Mouse (Mus musculus) monocyte, adult 5-6 weeks (primary cell): ENCODE data around the gene Pex14. TPM values are rescaled to one million over a fixed set of nuclear protein-coding genes. Genes with fewer than 3 reads are reported as not detected.

Experiments
- ATAC-seq: fragments of 153-309, 156-312 bp; replicated peaks from 2 replicates; pipeline ENCODE4 v1.8.0; 2017; ENCODE audit warnings: mild to moderate bottlenecking; ENCODE audit not compliant: low TSS enrichment, insufficient number of reproducible peaks, severe bottlenecking, poor library complexity, low FRiP score
- total RNA-seq: library from RNA; stranded (forward); fragments of 200-1000, 200-491, 200-594 nt; gene quantifications from 3 replicates; pipeline ENCODE4 v1.2.3, GENCODE M21; 2017

Pex14 gene
- total RNA-seq, 1 experiment from 2014 or later: 24.0 TPM

GRCm38 (mm10) chr4:148970742-148971141 lies 128.9 kb downstream of the Pex14 start:
- no peak for ATAC-seq

- no peak for ATAC-seq
Measured at GRCm38 (mm10) chr4:148969610-148970009, 130.1 kb downstream of the Pex14 start.

GRCm38 (mm10) chr4:148968859-148969258 lies 130.8 kb downstream of the Pex14 start:
- ATAC-seq: no peak

- ATAC-seq: no peak
Measured at GRCm38 (mm10) chr4:148966132-148966531, 133.5 kb downstream of the Pex14 start.

GRCm38 (mm10) chr4:148964541-148965310 lies 134.9 kb downstream of the Pex14 start:
- no peak for ATAC-seq

GRCm38 (mm10) chr4:148962096-148962495 lies 137.6 kb downstream of the Pex14 start:
- no peak for ATAC-seq

- no peak for ATAC-seq
Measured at GRCm38 (mm10) chr4:148961081-148961480, 138.6 kb downstream of the Pex14 start.

GRCm38 (mm10) chr4:148960011-148960410 lies 139.7 kb downstream of the Pex14 start:
- ATAC-seq: no peak

- ATAC-seq: no peak
Measured at GRCm38 (mm10) chr4:148955131-148955813, 144.4 kb downstream of the Pex14 start.

- no peak for ATAC-seq
Measured at GRCm38 (mm10) chr4:148952328-148953222, 147.1 kb downstream of the Pex14 start.

GRCm38 (mm10) chr4:148951821-148952291 lies 147.8 kb downstream of the Pex14 start:
- no peak for ATAC-seq

- no peak for ATAC-seq
Measured at GRCm38 (mm10) chr4:148950932-148951650, 148.6 kb downstream of the Pex14 start.

- no peak for ATAC-seq
Measured at GRCm38 (mm10) chr4:148950487-148950886, 149.2 kb downstream of the Pex14 start.

- no peak for ATAC-seq
Measured at GRCm38 (mm10) chr4:148947833-148948388, 151.8 kb downstream of the Pex14 start.

GRCm38 (mm10) chr4:148946071-148946470 lies 153.6 kb downstream of the Pex14 start:
- ATAC-seq: no peak

- no peak for ATAC-seq
Measured at GRCm38 (mm10) chr4:148945476-148945881, 154.2 kb downstream of the Pex14 start.

- ATAC-seq: no peak
Measured at GRCm38 (mm10) chr4:148943099-148943498, 156.6 kb downstream of the Pex14 start.

- no peak for ATAC-seq
Measured at GRCm38 (mm10) chr4:148941321-148941720, 158.4 kb downstream of the Pex14 start.
